17 mouse cellular contexts compared by ENCODE assay signal in the genomic region with DNA sequence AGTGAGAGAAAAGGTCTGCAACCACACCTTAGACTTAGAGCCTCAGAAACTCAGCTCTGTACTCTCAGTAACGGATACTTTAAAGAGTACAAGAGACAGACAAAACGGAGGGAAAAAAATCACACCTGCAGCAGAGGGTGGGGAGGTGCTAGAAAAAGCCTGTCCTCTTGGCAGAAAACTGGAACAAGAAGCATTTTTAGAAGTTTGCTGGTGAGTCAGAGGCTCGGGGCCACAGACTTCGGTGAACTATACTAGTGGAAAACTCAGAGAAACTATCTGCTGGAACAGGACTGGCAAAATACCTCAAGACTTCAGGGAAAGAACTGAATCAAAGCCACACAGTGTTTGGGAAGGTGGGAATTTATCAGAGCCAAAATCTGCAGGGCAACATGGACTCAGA.
"Had no signal": no experiment of that assay in that cellular context is flagged by ENCODE, and none has a peak within 500 bp of the region (broad histone marks: within the 10 kb centered on the region; RNA-seq: fewer than 3 reads in every experiment).

No protein-coding gene starts in this region.

- H3K4me2 ChIP-seq: liver, embryonic 13.5 days; midbrain, embryonic 11.5 days; neural tube, embryonic 12.5 days; neural tube, embryonic 15.5 days had no signal

- H3K27ac ChIP-seq: kidney, postnatal 0 days; layer of hippocampus, adult 2 months; left cerebral cortex, adult 2 months; liver, embryonic 13.5 days; neural tube, embryonic 12.5 days; neural tube, embryonic 15.5 days; stomach, postnatal 0 days had no signal

- DNase-seq: kidney, postnatal 25 days; layer of hippocampus, adult 9-11 months; layer of hippocampus, postnatal 36 days; liver, embryonic 13.5 days; lung, adult 2 months; lung, postnatal 14 days; lung, postnatal 4 days; midbrain, embryonic 14.5 days; thymus, adult 18-20 months; thymus, postnatal 36 days had no signal

- H3K4me1 ChIP-seq: liver, embryonic 13.5 days; neural tube, embryonic 12.5 days; neural tube, embryonic 15.5 days had no signal

- H3K9ac ChIP-seq: liver, embryonic 13.5 days; neural tube, embryonic 12.5 days; neural tube, embryonic 15.5 days had no signal

- H3K4me3 ChIP-seq: layer of hippocampus, adult 2 months; left cerebral cortex, adult 2 months; liver, embryonic 13.5 days; neural tube, embryonic 12.5 days; neural tube, embryonic 15.5 days had no signal

- H3K27me3 ChIP-seq: liver, embryonic 13.5 days; neural tube, embryonic 12.5 days; neural tube, embryonic 15.5 days had no signal

- H3K9me3 ChIP-seq: liver, embryonic 13.5 days; neural tube, embryonic 12.5 days; neural tube, embryonic 15.5 days had no signal

- H3K36me3 ChIP-seq: liver, embryonic 13.5 days; neural tube, embryonic 12.5 days; neural tube, embryonic 15.5 days had no signal
